Mouse (Mus musculus): ENCODE measurements around the gene Sorbs1. TPM values are rescaled to one million over a fixed set of nuclear protein-coding genes. Genes with fewer than 3 reads are reported as not detected.

Gene Sorbs1
- polyA plus RNA-seq, 1 experiment from 2014 or later, result 88.3 TPM

GRCm38 (mm10) chr19:40299983-40300759, 213.4 kb downstream of the Sorbs1 start:
- no peak for ATAC-seq (replicated peaks; ENCODE audit: low FRiP score, low TSS enrichment, low read depth)
- Histone ChIP-seq H3K27ac (ENCODE audit: low read depth) (no peak overlapping the region), H3K4me1 (replicated peaks; ENCODE audit: control insufficient read depth, insufficient read depth, low read length) (peaks cover 14% of the 10 kb centered on the region), H3K36me3 (ENCODE audit: control insufficient read depth, insufficient read depth, low read length) (no peaks in the 10 kb centered on the region), H3K9me3 (ENCODE audit: control insufficient read depth, low read length) (no peaks in the 10 kb centered on the region), H3K4me2 (ENCODE audit: low read length) (no peak overlapping the region), H3K27me3 (replicated peaks; ENCODE audit: control insufficient read depth, insufficient read depth, low read length) (no peaks in the 10 kb centered on the region), H3K9ac (ENCODE audit: low read length) (no peak overlapping the region), H3K4me3 (ENCODE audit: low read depth, low read length) (no peak overlapping the region)
- DNase-seq (ENCODE audit: low spot score), result no peak
- 84% methylated on average over 12 of the region's 12 CpGs for WGBS

GRCm38 (mm10) chr19:40299182-40299581, 214.4 kb downstream of the Sorbs1 start:
- Histone ChIP-seq H3K9ac (ENCODE audit: low read length) (no peak overlapping the region), H3K9me3 (ENCODE audit: control insufficient read depth, low read length) (no peaks in the 10 kb centered on the region), H3K4me2 (ENCODE audit: low read length) (no peak overlapping the region), H3K4me3 (ENCODE audit: low read depth, low read length) (no peak overlapping the region), H3K27me3 (replicated peaks; ENCODE audit: control insufficient read depth, insufficient read depth, low read length) (no peaks in the 10 kb centered on the region), H3K27ac (ENCODE audit: low read depth) (no peak overlapping the region), H3K36me3 (ENCODE audit: control insufficient read depth, insufficient read depth, low read length) (no peaks in the 10 kb centered on the region), H3K4me1 (replicated peaks; ENCODE audit: control insufficient read depth, insufficient read depth, low read length) (peaks cover 14% of the 10 kb centered on the region)
- 71% methylated on average over 6 of the region's 6 CpGs for WGBS
- ATAC-seq (replicated peaks; ENCODE audit: low FRiP score, low TSS enrichment, low read depth) (no peak), DNase-seq (ENCODE audit: low spot score) (no peak)

GRCm38 (mm10) chr19:40298574-40298973, 215.0 kb downstream of the Sorbs1 start:
- 0 out of 2 replicates have a peak overlapping the region, but pooled peaks have one; percentile 1 for H3K27ac ChIP-seq (ENCODE audit: low read depth)

GRCm38 (mm10) chr19:40297798-40298144, 215.8 kb downstream of the Sorbs1 start:
- Histone ChIP-seq H3K4me1 (replicated peaks; ENCODE audit: control insufficient read depth, insufficient read depth, low read length) (peaks cover 13% of the 10 kb centered on the region), H3K36me3 (ENCODE audit: control insufficient read depth, insufficient read depth, low read length) (no peaks in the 10 kb centered on the region), H3K4me3 (ENCODE audit: low read depth, low read length) (no peak overlapping the region), H3K4me2 (ENCODE audit: low read length) (no peak overlapping the region), H3K9ac (ENCODE audit: low read length) (no peak overlapping the region), H3K9me3 (ENCODE audit: control insufficient read depth, low read length) (no peaks in the 10 kb centered on the region), H3K27me3 (replicated peaks; ENCODE audit: control insufficient read depth, insufficient read depth, low read length) (no peaks in the 10 kb centered on the region), H3K27ac (ENCODE audit: low read depth) (peak overlapping the region; percentile 1; the same call in 1 of the 2 replicates)
- DNase-seq (ENCODE audit: low spot score) (no peak), ATAC-seq (replicated peaks; ENCODE audit: low FRiP score, low TSS enrichment, low read depth) (no peak)
- WGBS, result 68% methylated on average over 4 of the region's 4 CpGs

More at GRCm38 (mm10) chr19:40298574-40298973, 215.0 kb downstream of the Sorbs1 start:
- Histone ChIP-seq H3K4me1 (replicated peaks; ENCODE audit: control insufficient read depth, insufficient read depth, low read length) (peaks cover 14% of the 10 kb centered on the region), H3K36me3 (ENCODE audit: control insufficient read depth, insufficient read depth, low read length) (no peaks in the 10 kb centered on the region), H3K9ac (ENCODE audit: low read length) (no peak overlapping the region), H3K4me3 (ENCODE audit: low read depth, low read length) (no peak overlapping the region), H3K9me3 (ENCODE audit: control insufficient read depth, low read length) (no peaks in the 10 kb centered on the region), H3K4me2 (ENCODE audit: low read length) (no peak overlapping the region), H3K27me3 (replicated peaks; ENCODE audit: control insufficient read depth, insufficient read depth, low read length) (no peaks in the 10 kb centered on the region)
- no peak for ATAC-seq (replicated peaks; ENCODE audit: low FRiP score, low TSS enrichment, low read depth)
- 88% methylated on average over 2 of the region's 2 CpGs for WGBS
- no peak for DNase-seq (ENCODE audit: low spot score)

- peak; percentile 73 for ATAC-seq (replicated peaks; ENCODE audit: low FRiP score, low TSS enrichment, low read depth)
- 62% methylated on average over 7 of the region's 7 CpGs for WGBS
- Histone ChIP-seq H3K4me2 (ENCODE audit: low read length) (no peak overlapping the region), H3K36me3 (ENCODE audit: control insufficient read depth, insufficient read depth, low read length) (no peaks in the 10 kb centered on the region), H3K4me1 (replicated peaks; ENCODE audit: control insufficient read depth, insufficient read depth, low read length) (peaks cover 8% of the 10 kb centered on the region), H3K27ac (ENCODE audit: low read depth) (peak overlapping the region; percentile 65), H3K9me3 (ENCODE audit: control insufficient read depth, low read length) (no peaks in the 10 kb centered on the region), H3K27me3 (replicated peaks; ENCODE audit: control insufficient read depth, insufficient read depth, low read length) (no peaks in the 10 kb centered on the region), H3K9ac (ENCODE audit: low read length) (no peak overlapping the region), H3K4me3 (ENCODE audit: low read depth, low read length) (no peak overlapping the region)
- peak; percentile 57 for DNase-seq (ENCODE audit: low spot score)
Observed at GRCm38 (mm10) chr19:40297078-40297797, 216.3 kb downstream of the Sorbs1 start.

- DNase-seq (ENCODE audit: low spot score) (no peak), ATAC-seq (replicated peaks; ENCODE audit: low FRiP score, low TSS enrichment, low read depth) (no peak)
- Histone ChIP-seq H3K9ac (ENCODE audit: low read length) (no peak overlapping the region), H3K4me3 (ENCODE audit: low read depth, low read length) (no peak overlapping the region), H3K27me3 (replicated peaks; ENCODE audit: control insufficient read depth, insufficient read depth, low read length) (no peaks in the 10 kb centered on the region), H3K4me2 (ENCODE audit: low read length) (no peak overlapping the region), H3K4me1 (replicated peaks; ENCODE audit: control insufficient read depth, insufficient read depth, low read length) (peaks cover under 1% of the 10 kb centered on the region; the same call in 1 of the 2 replicates), H3K9me3 (ENCODE audit: control insufficient read depth, low read length) (no peaks in the 10 kb centered on the region), H3K36me3 (ENCODE audit: control insufficient read depth, insufficient read depth, low read length) (no peaks in the 10 kb centered on the region), H3K27ac (ENCODE audit: low read depth) (no peak overlapping the region)
- 79% methylated on average over 1 of the region's 1 CpGs for WGBS
Observed at GRCm38 (mm10) chr19:40294231-40294630, 219.3 kb downstream of the Sorbs1 start.

GRCm38 (mm10) chr19:40293791-40294190, 219.8 kb downstream of the Sorbs1 start:
- ATAC-seq (replicated peaks; ENCODE audit: low FRiP score, low TSS enrichment, low read depth) (no peak), DNase-seq (ENCODE audit: low spot score) (no peak)
- no peak overlapping the region for H3K4me3 ChIP-seq (ENCODE audit: low read depth, low read length)
- H3K9me3 ChIP-seq (ENCODE audit: control insufficient read depth, low read length), result no peaks in the 10 kb centered on the region
- no peaks in the 10 kb centered on the region for H3K27me3 ChIP-seq (replicated peaks; ENCODE audit: control insufficient read depth, insufficient read depth, low read length)
- no peaks in the 10 kb centered on the region for H3K4me1 ChIP-seq (replicated peaks; ENCODE audit: control insufficient read depth, insufficient read depth, low read length)
- WGBS, result 95% methylated on average over 6 of the region's 6 CpGs
- no peak overlapping the region for H3K4me2 ChIP-seq (ENCODE audit: low read length)
- no peaks in the 10 kb centered on the region for H3K36me3 ChIP-seq (ENCODE audit: control insufficient read depth, insufficient read depth, low read length)
- no peak overlapping the region for H3K27ac ChIP-seq (ENCODE audit: low read depth)
- H3K9ac ChIP-seq (ENCODE audit: low read length), result no peak overlapping the region

- Histone ChIP-seq H3K9ac (ENCODE audit: low read length) (no peak overlapping the region), H3K36me3 (ENCODE audit: control insufficient read depth, insufficient read depth, low read length) (no peaks in the 10 kb centered on the region), H3K4me3 (ENCODE audit: low read depth, low read length) (no peak overlapping the region), H3K4me1 (replicated peaks; ENCODE audit: control insufficient read depth, insufficient read depth, low read length) (no peaks in the 10 kb centered on the region), H3K27ac (ENCODE audit: low read depth) (no peak overlapping the region), H3K27me3 (replicated peaks; ENCODE audit: control insufficient read depth, insufficient read depth, low read length) (no peaks in the 10 kb centered on the region), H3K4me2 (ENCODE audit: low read length) (no peak overlapping the region), H3K9me3 (ENCODE audit: control insufficient read depth, low read length) (no peaks in the 10 kb centered on the region)
- WGBS, result 87% methylated on average over 6 of the region's 6 CpGs
- no peak for ATAC-seq (replicated peaks; ENCODE audit: low FRiP score, low TSS enrichment, low read depth)
- no peak for DNase-seq (ENCODE audit: low spot score)
Observed at GRCm38 (mm10) chr19:40290099-40290724, 223.4 kb downstream of the Sorbs1 start.
